Mouse (Mus musculus): ENCODE data around the gene Atoh8. TPM values are rescaled to one million over a fixed set of nuclear protein-coding genes. Genes with fewer than 3 reads are reported as not detected.

Gene Atoh8
- polyA plus RNA-seq (2015; fragmentation: Nextera tagmentation; extraction: Ambion mirVana) = 3.9 and 4.7 TPM in 2 replicates

DNA sequence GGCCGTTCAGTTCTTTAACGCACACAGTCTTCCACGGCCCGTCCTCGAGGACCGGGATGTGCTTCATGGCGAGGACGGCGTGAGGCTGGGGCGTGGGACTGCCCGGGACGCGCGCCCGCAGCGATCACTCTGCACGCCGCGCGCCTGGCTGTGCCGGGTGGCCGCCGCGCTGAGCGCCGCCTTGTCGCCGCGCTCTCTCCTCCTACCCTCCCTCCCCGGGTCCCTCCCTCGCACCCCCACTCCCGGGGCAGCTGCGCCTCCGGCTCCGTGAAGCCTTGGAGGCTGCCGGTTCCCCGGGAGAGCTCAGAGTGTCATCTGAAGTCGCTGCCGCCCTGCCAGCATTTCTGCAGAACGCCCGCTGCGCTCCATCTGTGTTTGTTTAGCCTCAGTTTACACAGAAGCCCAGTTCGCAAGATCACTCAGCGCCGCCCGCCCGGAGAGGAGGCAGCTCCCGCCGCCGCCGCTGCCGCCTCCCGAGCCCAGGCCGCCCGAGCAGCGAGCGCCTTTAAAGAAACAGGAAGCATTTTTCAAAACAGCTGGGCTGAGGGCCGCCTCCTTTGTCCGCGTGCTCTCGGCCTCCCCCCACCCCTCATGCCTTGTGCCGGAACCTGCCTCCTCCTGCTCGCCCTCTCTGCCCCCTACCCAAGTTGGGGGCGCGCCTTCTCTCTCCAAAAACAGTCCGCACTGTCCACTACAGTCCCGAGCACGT is at the start of gene Atoh8:
Atoh8 (minus strand) TSS at position 480 of the 709 bp plus-strand sequence.
- peaks cover 61% of the 10 kb centered on the region for H3K4me1 ChIP-seq (replicated peaks)
- peak within 1 kb of the TSS; percentile 56 for H3K4me3 ChIP-seq
- ATAC-seq (ENCODE audit: low read depth) = peak; percentile 54
- no peaks in the 10 kb centered on the region for H3K9me3 ChIP-seq
- H3K9ac ChIP-seq = peak within 1 kb of the TSS; percentile 69
- H3K27me3 ChIP-seq = peaks cover 97% of the 10 kb centered on the region
- peak within 1 kb of the TSS; percentile 100 for H3K4me2 ChIP-seq
- under 1% methylated on average over 67 of the region's 68 CpGs for WGBS
- H3K27ac ChIP-seq (replicated peaks) = peak within 1 kb of the TSS; percentile 57
- no peaks in the 10 kb centered on the region for H3K36me3 ChIP-seq

DNA sequence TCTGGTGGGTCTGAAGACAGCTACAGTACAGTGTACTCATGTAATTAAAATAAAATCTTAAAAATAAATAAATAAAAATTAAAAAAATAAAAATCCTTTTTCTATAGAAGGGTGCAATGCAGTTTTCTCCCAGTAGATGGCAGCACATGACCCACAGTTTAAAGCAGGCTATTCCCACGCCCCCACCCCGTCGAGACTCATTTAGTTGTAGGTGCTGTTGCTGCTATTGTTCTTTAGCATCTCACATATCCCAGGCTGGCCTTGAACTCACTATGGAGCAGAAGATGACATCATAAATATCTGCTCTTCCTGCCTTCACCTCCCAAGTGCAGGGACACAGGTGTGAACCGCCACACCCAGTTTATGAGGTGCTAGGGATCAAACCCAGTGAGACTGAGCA is 48.5 kb upstream of the Atoh8 start:
- ATAC-seq (ENCODE audit: low read depth) = no peak
- no peak overlapping the region for H3K27ac ChIP-seq (replicated peaks)
- H3K27me3 ChIP-seq = no peaks in the 10 kb centered on the region
- H3K9me3 ChIP-seq = no peaks in the 10 kb centered on the region
- 25% methylated on average over 4 of the region's 4 CpGs for WGBS
- H3K9ac ChIP-seq = no peak overlapping the region
- H3K4me2 ChIP-seq = no peak overlapping the region
- H3K36me3 ChIP-seq = no peaks in the 10 kb centered on the region
- H3K4me3 ChIP-seq = no peak overlapping the region
- no peaks in the 10 kb centered on the region for H3K4me1 ChIP-seq (replicated peaks)

DNA sequence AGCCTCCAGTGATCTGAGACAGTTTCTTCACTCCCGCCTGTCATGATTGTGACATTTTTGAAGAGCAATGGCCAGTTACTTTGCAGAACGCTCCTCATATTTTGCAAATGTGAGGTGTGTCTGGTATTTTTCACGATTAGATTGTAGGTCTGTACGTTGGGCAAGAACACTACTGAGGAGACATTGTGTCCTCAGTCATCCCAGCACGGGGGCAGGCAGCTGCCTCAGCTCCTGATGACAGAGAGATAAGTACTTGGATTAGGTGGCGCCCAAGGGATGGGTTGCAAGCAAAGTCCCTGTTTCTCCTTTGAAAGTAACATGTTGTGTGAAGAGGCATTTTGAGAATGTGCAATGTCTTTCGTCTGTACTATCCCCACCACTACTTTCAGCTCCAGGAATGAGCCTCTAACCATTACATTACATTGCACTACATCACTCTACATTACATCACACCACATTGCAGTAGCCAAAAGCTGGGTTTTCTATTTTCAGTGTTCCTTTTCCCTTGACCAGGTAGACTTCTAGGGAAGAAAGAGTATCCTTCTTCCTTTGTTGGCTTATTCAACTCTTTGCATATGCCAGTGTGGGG is 45.1 kb upstream of the Atoh8 start:
- no peak for ATAC-seq (ENCODE audit: low read depth)
- Histone ChIP-seq H3K27me3 (no peaks in the 10 kb centered on the region), H3K27ac (replicated peaks) (no peak overlapping the region), H3K9me3 (no peaks in the 10 kb centered on the region), H3K4me3 (no peak overlapping the region), H3K4me1 (replicated peaks) (no peaks in the 10 kb centered on the region), H3K4me2 (no peak overlapping the region), H3K36me3 (no peaks in the 10 kb centered on the region), H3K9ac (no peak overlapping the region)
- WGBS = 73% methylated on average over 7 of the region's 7 CpGs

DNA sequence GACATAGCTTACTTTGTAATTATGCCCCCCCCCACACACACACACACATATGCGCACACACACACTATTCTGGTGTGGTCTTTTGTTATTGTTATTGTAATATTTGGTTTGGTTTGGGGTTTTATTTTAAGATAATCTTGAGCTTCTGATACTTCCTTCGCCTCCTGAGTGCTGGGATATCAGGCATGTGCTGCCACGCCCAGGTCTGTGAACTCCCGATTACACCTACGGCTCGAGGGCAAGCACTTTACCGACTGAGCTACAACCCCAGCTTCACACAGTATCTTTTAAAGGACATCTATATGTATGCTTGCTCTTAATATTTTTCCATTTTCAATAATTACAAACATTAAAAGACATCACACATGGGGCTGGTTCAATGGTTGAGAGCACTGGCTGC is 44.1 kb upstream of the Atoh8 start:
- Histone ChIP-seq H3K27me3 (no peaks in the 10 kb centered on the region), H3K27ac (replicated peaks) (no peak overlapping the region), H3K4me2 (no peak overlapping the region), H3K9me3 (no peaks in the 10 kb centered on the region), H3K9ac (no peak overlapping the region), H3K4me3 (no peak overlapping the region), H3K4me1 (replicated peaks) (no peaks in the 10 kb centered on the region), H3K36me3 (no peaks in the 10 kb centered on the region)
- ATAC-seq (ENCODE audit: low read depth) = no peak
- 88% methylated on average over 7 of the region's 7 CpGs for WGBS

DNA sequence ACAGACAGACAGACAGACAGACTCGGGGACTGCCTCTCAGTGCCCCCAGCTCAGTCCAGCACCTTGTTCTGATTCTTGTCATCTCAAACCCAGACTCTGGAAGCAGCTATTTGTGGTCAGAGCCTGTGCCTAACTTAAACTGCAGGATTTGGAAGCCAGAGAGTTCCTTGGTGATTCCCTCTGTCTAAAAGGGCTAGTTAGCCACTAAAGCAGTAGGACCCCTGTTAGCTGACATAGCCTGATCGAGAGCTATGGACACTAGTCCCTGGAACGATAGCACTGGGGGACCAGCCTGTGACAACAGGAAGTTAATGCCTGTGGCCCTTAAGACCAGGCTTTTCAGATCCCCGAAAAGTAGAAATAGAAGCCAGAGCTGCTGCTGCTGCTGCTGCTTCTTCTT is 43.5 kb upstream of the Atoh8 start:
- Histone ChIP-seq H3K4me3 (no peak overlapping the region), H3K27me3 (no peaks in the 10 kb centered on the region), H3K4me2 (no peak overlapping the region), H3K36me3 (no peaks in the 10 kb centered on the region), H3K9ac (no peak overlapping the region), H3K9me3 (no peaks in the 10 kb centered on the region), H3K4me1 (replicated peaks) (no peaks in the 10 kb centered on the region), H3K27ac (replicated peaks) (no peak overlapping the region)
- no peak for ATAC-seq (ENCODE audit: low read depth)
- WGBS = 74% methylated on average over 4 of the region's 4 CpGs

DNA sequence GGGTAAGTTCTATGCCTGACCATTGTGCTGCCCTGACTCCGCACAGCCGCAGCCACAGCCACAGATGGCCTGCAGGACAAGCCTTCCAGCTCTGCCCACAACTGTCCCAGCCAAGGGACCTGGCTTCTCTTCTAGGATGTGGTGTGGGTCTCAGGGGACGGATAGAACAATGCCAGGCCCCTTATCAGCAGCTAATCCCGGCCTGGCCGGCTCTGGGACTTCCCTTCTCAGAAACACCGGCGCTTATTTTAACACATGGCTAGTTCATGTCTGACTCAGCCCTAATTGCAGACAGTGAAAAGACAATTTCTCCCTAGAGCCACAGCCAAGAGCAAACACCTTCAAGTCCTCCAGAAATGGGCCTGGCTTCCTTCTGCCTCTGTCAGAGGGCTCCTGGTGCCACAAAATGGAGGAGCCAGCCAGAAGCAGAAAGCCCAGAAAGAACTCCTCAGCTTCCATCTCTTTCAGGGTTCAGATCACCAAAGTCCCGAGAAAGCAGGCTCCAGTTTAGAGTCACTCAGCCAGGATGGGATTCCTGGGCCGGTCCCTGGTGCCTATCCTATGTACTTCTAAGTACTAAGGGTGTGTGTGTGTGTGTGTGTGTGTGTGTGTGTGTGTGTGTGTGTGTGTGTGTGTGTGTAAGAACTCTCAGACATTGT is 42.3 kb upstream of the Atoh8 start:
- Histone ChIP-seq H3K36me3 (no peaks in the 10 kb centered on the region), H3K9ac (no peak overlapping the region), H3K4me1 (replicated peaks) (no peaks in the 10 kb centered on the region), H3K27me3 (no peaks in the 10 kb centered on the region), H3K4me3 (no peak overlapping the region), H3K4me2 (no peak overlapping the region), H3K27ac (replicated peaks) (no peak overlapping the region), H3K9me3 (no peaks in the 10 kb centered on the region)
- whole genome bisulfite sequencing = 83% methylated on average over 9 of the region's 9 CpGs
- no peak for ATAC-seq (ENCODE audit: low read depth)

DNA sequence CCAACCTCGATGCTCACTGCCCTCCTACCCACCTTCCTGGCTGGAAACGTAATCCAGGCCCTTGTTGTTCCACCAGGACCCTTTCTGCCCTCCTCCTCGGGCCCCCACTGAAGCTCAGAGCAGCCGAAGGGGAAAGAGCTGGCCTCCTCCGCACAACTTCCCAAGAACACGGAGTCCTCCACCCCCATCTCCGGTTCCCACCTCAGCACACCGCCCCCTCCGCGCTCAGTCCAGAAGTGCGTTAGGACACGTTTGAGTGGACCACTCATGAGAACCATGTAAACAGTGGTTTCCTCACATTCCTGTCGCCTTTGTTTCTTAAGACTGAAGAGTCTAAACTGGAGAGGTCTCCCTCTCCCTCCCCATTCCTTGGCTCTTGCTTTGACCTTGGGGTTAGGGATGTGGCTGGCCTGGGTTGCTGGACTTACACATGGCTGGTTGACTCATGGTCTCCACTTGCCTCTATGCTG is 41.6 kb upstream of the Atoh8 start:
- Histone ChIP-seq H3K9ac (no peak overlapping the region), H3K27ac (replicated peaks) (no peak overlapping the region), H3K36me3 (no peaks in the 10 kb centered on the region), H3K4me3 (no peak overlapping the region), H3K4me2 (no peak overlapping the region), H3K9me3 (no peaks in the 10 kb centered on the region), H3K27me3 (no peaks in the 10 kb centered on the region), H3K4me1 (replicated peaks) (no peaks in the 10 kb centered on the region)
- 86% methylated on average over 13 of the region's 13 CpGs for WGBS
- ATAC-seq (ENCODE audit: low read depth) = no peak

DNA sequence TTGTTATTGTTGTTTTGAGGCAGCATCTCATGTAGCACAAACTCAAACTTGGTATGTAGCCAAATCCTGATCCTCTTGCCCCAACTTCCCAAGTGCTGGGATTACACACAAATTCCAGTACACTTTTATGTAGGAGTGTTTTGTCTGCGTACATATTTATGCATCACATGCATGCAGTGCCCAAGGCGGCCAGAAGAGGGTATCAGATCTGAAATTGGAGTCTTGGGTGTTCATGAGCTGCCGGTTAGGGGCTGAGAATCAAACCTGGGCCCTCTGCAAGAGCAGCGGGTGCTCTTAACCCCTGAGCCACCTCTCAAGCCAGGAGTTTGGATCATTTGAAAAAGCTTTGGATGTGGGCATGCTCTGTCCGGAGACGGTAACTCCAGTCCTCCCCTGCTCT is 40.8 kb upstream of the Atoh8 start:
- Histone ChIP-seq H3K9me3 (no peaks in the 10 kb centered on the region), H3K27me3 (no peaks in the 10 kb centered on the region), H3K4me2 (no peak overlapping the region), H3K9ac (no peak overlapping the region), H3K27ac (replicated peaks) (no peak overlapping the region), H3K36me3 (no peaks in the 10 kb centered on the region), H3K4me3 (no peak overlapping the region), H3K4me1 (replicated peaks) (no peaks in the 10 kb centered on the region)
- 90% methylated on average over 6 of the region's 6 CpGs for WGBS
- no peak for ATAC-seq (ENCODE audit: low read depth)

DNA sequence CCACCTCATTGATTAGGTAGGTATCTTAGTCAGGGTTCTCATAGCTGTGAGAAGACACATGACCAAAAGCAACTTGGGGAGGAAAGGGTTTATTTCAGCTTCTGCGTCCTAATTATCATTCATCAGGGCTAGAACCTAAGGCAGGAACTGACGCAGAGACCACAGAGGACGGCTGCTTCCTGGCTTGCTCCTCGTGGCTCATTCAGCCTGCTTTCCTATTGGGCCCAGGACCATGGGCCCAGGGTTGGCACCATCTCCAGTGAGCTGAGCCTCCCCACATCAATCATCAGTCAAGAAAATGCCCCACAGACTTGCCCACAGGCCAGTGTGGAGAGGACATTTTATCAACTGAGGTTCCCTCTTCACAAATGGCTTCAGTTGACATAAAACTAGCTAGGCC is 40.1 kb upstream of the Atoh8 start:
- WGBS = 75% methylated on average over 4 of the region's 4 CpGs

DNA sequence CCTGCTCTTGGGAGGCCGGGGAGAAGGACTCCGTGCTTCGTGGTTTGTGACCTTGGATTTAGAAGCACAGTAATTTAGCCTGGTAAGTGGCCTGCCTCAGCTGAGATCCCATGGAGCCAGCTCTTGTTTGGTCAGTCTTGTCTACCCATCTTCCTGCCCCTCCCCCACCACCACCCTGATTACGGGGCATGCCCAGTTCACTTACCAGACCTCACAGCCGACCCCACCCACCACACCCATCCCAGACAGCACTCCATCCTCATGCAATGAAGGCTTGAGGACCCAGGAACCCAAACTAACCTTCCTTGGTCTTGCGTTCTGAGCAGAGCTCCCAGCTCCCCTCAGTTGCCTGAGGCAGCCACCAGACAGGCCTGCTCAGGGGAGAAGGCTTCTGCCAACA is 37.8 kb upstream of the Atoh8 start:
- ATAC-seq (ENCODE audit: low read depth) = no peak
- H3K4me3 ChIP-seq = no peak overlapping the region
- no peaks in the 10 kb centered on the region for H3K36me3 ChIP-seq
- H3K27me3 ChIP-seq = no peaks in the 10 kb centered on the region
- H3K9ac ChIP-seq = no peak overlapping the region
- 0 out of 2 replicates have a peak, but pooled peaks cover 4% of the 10 kb centered on the region for H3K4me1 ChIP-seq (replicated peaks)
- no peak overlapping the region for H3K27ac ChIP-seq (replicated peaks)
- no peak overlapping the region for H3K4me2 ChIP-seq
- H3K9me3 ChIP-seq = no peaks in the 10 kb centered on the region
- 82% methylated on average over 6 of the region's 6 CpGs for WGBS

More for the DNA sequence above, 40.1 kb upstream of the Atoh8 start:
- H3K36me3 ChIP-seq = no peaks in the 10 kb centered on the region
- H3K4me2 ChIP-seq = no peak overlapping the region
- H3K9ac ChIP-seq = no peak overlapping the region
- ATAC-seq (ENCODE audit: low read depth) = no peak
- H3K4me3 ChIP-seq = no peak overlapping the region
- H3K27ac ChIP-seq (replicated peaks) = no peak overlapping the region
- no peaks in the 10 kb centered on the region for H3K27me3 ChIP-seq
- no peaks in the 10 kb centered on the region for H3K4me1 ChIP-seq (replicated peaks)
- no peaks in the 10 kb centered on the region for H3K9me3 ChIP-seq

DNA sequence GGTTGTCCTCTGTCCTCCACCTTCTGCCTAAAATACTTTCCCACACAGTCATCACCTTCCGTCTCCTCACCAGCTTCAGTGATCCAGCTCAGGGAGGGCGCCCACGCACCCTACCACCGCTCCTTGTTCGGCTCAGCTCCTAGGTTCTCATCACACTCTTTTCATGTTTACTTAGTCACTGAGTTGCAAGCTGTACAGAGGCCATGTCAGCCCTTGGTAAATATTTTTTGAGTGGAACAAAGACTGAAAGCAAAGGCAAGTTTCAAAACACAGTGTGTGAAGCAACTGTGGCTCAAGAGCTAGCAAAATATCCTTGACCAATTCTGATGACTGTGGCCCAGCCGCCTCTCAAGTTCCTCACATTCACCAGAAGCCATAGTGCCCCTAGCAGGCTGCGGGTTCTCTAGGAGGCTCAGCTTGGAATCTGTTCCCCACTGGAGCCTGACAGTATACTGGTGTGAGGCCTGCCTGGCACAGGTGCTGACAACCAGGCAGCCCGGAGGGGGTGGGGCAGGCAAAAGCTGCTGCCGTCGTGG is 36.9 kb upstream of the Atoh8 start:
- WGBS = 84% methylated on average over 10 of the region's 10 CpGs
- H3K27ac ChIP-seq (replicated peaks) = no peak overlapping the region
- H3K36me3 ChIP-seq = no peaks in the 10 kb centered on the region
- ATAC-seq (ENCODE audit: low read depth) = no peak
- H3K9ac ChIP-seq = no peak overlapping the region
- H3K9me3 ChIP-seq = no peaks in the 10 kb centered on the region
- H3K27me3 ChIP-seq = 0 out of 2 replicates have a peak, but pooled peaks cover 1% of the 10 kb centered on the region
- H3K4me2 ChIP-seq = no peak overlapping the region
- 0 out of 2 replicates have a peak, but pooled peaks cover 6% of the 10 kb centered on the region for H3K4me1 ChIP-seq (replicated peaks)
- no peak overlapping the region for H3K4me3 ChIP-seq

DNA sequence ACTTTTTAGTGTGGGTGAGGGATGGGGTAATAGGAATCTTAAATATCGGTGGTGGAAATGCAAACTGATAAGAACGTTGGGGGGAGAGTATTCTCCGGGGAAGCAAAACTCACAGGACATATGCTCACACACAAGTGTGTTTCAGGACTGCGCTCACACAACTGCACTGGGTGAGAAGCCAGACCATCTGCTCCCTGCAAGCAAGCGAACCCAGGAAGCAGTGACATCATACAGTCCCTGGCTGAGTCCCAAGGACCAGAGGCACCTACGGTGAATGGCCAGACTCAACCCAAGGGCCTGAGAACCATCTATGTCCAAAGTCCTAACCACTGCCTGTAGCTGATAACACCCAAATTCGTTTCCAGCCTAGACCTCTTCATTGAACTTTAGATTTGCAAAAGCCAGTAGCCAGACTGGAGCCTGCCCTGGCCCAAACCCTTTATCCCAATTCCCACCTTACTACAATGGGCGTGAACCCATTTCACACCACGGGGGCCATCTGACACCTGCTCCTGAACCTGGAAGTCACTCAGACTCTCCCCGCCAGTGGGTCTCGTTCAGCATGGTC is 35.7 kb upstream of the Atoh8 start:
- H3K4me1 ChIP-seq (replicated peaks) = 0 out of 2 replicates have a peak, but pooled peaks cover 6% of the 10 kb centered on the region
- no peaks in the 10 kb centered on the region for H3K36me3 ChIP-seq
- H3K4me3 ChIP-seq = no peak overlapping the region
- 0 out of 2 replicates have a peak, but pooled peaks cover 5% of the 10 kb centered on the region for H3K27me3 ChIP-seq
- H3K27ac ChIP-seq (replicated peaks) = no peak overlapping the region
- 77% methylated on average over 11 of the region's 11 CpGs for WGBS
- no peak overlapping the region for H3K9ac ChIP-seq
- H3K4me2 ChIP-seq = no peak overlapping the region
- no peak for ATAC-seq (ENCODE audit: low read depth)
- no peaks in the 10 kb centered on the region for H3K9me3 ChIP-seq
